Mouse (Mus musculus): Measurements from ENCODE around the gene Fbxo9.
"Not testable (repeated sequence)": the region's sequence is repeated elsewhere in the genome, so short reads cannot be mapped to it uniquely, and the experiment has no call there.

The Fbxo9 gene

DNA sequence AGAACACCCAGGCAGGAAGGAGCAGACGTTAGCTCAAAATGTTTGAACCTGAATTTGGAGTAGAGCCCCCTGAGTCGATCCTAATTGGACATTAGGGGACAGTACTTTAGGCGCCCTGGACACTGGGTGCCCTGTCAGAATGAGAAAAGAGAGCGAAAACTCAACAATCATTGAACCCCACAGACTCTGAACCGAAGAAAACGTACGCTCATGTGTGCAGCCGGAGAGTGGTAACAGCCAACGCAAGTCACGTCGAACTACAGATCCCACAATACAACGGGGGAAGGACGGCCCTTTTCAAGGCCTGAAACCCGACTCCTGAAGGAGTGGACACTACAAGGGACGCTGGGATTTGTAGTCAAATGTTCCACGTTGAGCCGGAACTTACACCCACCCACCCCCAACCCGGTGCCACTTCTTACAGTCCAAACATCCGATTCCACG lies at the start of gene Fbxo9, which contains the start of gene Ick:
TSS of gene Fbxo9 (minus strand) at position 270 of the 444 bp plus-strand sequence.
TSS of gene Ick (plus strand) at position 397 of the 444 bp plus-strand sequence.
- peak; percentile 79 for DNase-seq (ENCODE audit: low spot score)

DNA sequence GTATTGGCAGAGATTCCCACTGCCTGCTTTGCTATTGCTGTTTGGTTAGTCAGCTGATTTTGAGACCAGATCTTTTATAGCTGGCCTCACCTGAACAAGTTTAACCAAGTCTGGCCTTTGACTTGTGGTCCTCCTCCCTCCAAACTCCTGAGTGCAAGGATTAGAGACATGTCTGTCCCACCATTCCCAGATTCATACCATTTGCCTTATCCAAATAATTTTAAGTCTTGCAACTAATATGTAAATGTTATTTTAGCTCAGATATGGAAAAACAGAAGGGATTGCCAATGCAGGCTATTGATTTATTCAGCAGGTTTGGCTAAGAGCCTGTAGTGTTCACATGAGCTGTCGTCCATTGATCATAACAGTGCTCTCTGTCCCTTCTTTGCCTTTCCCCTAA lies 48.4 kb upstream of the Fbxo9 start:
- DNase-seq (ENCODE audit: low spot score): no peak

DNA sequence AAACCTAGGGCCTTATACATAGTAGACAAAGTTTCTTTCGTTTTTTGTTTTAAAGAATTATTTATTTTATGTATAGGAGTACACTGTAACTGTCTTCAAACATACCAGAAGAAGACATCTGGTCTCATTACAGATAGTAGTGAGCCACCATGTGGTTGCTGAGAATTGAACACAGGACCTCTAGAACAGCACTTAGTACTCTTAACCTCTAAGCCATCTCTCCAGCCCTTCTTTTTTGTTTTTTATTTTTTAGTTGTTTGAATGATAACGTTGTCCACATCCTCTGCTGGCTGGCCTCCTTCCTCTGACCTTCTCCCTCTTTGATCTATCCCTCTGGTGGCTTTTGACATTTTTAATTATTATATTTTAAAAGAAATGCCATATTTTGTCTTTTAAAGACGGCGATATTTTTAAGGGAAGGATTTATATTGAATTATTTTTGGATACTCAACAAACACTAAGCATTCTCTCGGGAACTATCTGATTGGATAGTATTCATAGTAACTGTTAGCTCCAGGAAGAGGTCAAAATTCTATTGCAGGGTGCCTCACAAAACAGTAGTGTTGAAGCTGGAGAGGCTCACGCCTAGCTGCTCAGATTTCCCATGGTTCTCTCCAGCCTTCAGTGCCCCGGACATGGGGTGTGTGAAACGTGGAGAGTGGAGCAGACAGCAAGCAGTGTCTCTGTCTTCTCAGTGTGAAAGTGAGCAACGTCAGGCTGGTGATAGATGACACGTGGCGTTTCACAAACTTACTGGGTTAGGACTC lies 45.5 kb upstream of the Fbxo9 start:
- DNase-seq (ENCODE audit: low spot score): no peak

DNA sequence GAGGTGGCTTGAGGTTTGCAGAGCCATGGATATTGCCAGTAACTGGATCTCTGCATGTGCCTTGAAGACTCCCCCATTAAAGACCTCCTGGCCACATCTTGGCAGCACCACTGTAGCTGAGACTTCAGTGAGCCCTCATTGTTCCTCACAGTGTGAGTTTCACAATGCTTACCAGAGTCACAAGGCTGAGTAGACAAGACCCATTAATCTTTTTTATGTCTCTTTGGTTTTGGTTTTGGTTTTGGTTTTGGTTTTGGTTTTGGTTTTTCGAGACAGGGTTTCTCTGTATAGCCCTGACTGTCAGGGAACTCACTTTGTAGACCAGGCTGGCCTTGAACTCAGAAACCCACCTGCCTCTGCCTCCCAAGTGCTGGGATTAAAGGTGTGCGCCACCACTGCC lies 40.9 kb upstream of the Fbxo9 start:
- not testable (repeated sequence) for DNase-seq (ENCODE audit: low spot score)

DNA sequence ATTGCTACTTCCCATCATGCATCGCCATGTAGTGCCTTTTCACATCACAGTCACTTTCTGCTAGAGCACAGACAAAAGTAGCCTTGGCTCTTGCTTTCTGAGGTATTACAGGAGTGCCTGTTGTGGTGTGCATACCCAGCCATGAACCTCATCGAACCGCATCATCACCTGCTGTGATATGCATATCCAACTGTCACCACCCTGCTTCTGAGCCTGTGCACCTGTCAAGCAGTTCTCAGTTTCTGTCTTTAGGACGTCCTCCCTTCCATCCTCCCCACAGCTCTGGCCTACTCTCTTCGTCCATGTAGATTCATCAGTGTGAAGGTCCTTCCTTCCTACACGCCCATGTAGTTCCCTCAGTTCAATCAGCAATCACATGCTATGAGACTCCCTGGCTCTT lies 39.3 kb upstream of the Fbxo9 start:
- DNase-seq (ENCODE audit: low spot score): no peak

DNA sequence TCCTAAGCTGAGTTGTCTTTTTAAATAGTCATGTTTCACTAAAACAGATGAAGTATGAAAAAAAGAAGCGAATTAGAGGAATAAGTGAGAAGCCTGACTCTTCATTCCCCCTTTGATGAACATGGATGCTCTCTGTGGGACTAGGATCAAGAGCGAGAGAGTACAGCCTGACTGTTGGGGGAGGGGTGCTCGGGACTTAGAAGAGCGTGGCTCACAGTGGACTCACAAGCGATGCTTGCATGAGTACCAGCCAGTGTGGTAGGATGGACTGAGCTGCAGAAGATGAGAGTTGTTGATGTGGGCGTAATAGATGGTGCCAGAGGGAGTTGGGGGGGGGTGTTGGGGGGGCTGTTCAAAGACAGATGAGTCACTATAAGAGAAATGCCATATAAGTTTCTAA lies 37.8 kb upstream of the Fbxo9 start:
- DNase-seq (ENCODE audit: low spot score): no peak

DNA sequence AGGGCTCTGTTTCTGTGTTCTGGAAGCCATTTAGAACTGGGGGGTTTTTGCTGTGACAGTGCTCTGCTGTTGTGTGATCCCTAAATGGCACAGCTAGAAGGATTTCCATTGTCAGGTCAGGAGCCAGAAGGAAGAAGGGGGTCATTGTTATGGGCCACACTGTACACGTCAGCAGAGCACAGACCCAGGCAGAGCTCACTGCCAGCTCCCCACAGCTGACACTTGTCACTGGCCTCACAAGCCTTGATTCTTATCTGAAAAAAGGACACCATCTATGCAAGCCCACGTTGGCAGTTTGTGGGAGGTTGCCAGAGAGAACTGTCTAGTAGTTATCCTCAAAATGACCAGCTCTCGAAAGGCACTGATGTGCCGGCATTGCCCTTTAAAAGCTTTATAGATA lies 37.2 kb upstream of the Fbxo9 start:
- no peak for DNase-seq (ENCODE audit: low spot score)

DNA sequence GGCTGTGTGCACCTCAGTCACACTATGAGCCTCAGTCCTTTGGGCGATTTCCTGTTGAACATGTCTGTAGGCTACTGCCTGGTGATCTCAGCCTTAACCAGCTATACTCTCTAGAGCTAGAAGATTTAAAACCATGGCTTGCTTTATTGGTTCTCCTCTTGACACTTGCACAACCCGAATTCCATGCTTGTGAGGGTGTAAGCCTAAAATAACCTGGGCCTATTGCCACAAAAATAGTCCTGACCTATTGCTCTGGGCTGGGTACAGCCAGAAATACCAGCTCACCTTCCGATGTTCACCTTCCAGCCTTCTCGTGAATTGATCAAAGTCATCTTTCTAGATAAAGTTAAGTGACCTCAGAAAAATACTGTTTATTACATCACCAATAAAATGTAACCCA lies 30.6 kb upstream of the Fbxo9 start:
- no peak for DNase-seq (ENCODE audit: low spot score)

DNA sequence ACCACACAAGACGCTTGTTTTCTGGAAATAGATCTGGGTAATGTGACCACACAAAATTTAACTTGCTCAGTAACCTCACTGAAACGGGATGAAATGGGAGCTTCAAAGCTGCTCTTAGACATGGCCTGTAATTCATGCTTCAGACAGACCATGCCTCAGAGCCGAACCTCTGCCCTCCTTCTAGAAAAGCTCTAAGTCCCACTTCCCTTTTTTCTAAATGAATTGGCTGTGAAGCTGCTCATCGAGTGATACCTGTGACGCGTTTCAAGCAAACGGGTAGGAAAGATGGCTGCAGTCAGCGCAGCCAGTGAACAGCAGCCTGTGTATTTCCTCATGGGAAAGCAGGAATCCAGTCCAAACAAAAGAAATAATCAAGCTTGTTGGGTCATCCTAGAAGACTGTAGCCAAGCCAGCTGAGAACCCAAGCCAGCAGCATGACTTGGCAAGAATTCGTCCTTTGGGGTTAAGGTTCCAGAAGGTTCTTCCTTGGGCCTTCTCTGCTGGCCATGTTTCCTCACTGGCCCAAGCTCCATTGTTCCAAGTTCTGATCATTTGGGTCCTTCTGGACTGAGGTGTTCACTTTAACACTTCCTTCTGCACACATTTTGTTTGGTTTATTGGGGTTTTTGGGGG lies 29.3 kb upstream of the Fbxo9 start:
- DNase-seq (ENCODE audit: low spot score): no peak

DNA sequence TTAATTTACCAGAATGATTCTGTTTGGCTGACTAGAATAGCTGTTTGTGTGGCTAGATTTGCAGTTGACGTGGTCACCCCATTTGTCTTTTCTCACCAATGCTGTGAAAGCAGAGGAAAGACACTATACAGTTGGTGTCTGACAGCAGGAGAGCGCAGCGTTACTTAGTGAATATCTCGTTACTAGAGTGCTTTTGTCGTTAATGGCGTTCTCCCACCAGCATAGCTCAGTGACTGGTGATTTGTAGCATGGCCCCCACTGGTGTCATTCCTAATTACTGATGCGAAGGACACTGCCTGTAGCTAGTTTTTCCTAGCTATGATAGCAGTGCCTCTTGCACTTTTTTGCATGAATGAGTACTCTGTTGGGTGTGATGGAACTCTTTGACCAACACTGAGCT lies 26.8 kb upstream of the Fbxo9 start:
- no peak for DNase-seq (ENCODE audit: low spot score)

DNA sequence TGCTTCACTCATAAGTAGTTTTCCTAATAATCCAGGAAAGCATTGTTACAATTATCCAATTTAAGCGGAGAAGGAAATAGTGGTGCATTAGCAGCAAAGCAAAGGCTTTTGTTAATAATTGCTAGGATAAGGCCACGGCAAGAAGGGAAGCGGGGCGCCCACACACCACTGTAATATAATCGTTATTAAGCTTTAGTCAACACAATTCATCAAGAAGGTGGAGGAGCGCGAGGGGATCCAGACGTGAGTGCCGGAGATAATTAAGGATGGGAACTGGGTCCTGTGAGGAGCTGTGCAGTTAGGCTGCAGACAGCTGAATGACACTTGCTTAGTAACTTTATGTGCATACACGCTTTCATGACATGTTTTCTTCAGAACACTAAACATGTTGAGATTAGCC lies 17.8 kb upstream of the Fbxo9 start:
- no peak for DNase-seq (ENCODE audit: low spot score)

DNA sequence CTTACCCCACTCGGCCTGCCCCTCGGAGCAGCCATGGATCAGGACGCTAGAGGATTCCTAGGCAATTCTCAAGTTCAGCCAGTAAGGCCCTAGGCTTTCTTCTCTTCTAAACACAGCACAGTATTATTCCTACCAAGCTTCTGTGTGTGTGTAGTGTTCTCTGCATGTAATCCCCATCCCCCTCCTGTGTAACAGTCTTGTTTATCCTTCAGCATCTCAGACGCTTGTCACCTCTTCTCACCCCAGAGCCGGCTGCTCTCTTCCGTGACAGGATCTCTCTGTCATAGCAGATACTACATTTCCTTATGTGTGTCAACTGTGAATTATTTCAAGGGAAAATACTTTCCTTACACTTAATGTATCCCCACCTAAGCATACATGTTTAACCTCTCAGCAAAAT lies 17.1 kb upstream of the Fbxo9 start:
- no peak for DNase-seq (ENCODE audit: low spot score)

DNA sequence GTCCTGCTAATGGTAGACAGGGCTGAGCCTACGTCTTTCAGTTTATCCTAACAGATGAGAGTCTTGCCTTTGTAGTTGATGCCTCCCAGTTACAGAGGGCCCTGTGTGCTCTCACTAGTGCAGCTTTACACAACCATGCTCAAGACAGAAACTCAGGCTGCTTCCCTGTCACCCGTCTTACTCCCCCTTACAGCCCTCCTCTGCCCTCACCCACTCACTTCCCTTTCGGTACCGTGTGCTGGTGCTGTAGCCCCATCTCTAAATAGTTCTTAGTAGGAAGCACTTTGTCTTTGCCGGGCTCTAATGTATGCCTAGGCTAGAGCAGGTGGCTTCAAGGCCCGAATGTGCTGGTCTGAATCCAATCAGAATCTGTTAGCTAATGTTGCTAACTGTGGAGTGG lies 15.4 kb upstream of the Fbxo9 start:
- no peak for DNase-seq (ENCODE audit: low spot score)

DNA sequence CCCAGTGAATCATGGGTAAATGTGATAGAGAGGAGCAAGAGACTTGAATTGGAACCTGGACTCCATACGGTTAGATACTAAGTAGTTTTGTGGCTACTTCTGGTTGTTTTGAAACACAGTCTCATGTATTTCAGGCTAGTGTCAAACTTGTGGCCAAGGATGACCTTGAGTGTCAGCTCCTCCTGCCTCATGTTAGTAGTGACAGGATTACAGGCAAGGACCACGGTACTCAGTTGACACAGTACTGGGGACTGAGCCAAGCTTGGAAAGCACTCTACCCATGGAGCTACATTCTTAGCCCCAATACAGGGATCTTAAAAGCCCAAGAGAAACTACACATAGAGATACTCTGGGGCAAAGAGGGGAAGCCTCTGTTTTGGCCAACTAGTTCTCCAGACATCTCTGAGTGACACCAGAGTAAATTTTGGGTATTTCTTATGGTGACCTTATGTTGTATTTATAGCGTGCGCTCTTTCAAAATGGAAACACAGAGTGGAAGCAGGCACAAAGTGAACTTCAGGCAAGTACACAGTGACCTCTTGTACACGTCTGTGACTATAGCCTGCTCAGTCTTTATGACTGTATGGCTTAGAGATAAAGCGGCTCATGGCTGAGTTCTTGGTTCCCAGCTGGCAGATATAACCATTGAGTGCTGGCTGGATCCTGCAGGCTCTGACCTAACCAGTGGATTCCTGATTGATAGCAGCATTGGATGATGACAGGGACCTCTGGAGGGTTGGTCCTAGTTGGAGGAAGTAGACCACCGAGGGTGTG lies 14.3 kb upstream of the Fbxo9 start:
- DNase-seq (ENCODE audit: low spot score): no peak

DNA sequence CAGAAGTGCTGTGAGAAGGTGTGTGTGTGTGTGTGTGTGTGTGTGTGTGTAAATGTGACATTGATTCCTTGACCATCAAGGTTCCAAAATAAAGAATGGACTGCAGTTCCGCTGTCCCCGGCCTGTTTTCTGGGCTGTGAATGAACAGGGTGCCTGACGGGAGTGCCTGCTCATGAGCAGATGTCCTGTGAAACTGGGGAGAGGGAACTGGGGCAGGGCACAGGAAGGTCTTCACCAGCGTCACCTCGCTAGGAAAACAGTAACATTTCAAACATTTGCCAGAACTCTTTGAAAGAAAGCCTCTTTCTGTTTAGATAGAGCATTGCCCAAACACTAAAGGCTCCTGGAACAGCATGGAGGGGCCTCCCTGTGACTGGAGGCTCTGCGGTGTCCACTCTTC lies 13.1 kb upstream of the Fbxo9 start:
- no peak for DNase-seq (ENCODE audit: low spot score)

DNA sequence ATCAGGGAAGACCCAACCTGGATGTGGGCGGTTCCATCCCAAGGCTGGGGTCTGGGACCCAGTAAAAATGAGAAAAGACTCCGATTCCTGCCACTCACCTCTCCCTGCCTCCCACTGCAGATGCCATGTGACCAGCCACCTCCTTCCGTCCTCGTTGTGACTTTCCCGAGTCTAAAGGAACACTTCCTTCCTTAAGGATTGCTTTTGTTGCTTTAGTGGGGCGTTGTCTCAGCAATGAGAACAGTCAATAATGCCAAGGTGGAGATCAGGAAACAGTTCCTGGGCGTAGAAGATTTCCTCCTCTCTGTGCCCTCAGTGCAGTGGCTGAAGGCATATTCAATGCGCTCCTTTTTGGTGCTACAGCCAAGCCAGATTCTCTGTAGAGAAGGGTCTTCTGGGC lies 12.5 kb upstream of the Fbxo9 start:
- DNase-seq (ENCODE audit: low spot score): no peak

DNA sequence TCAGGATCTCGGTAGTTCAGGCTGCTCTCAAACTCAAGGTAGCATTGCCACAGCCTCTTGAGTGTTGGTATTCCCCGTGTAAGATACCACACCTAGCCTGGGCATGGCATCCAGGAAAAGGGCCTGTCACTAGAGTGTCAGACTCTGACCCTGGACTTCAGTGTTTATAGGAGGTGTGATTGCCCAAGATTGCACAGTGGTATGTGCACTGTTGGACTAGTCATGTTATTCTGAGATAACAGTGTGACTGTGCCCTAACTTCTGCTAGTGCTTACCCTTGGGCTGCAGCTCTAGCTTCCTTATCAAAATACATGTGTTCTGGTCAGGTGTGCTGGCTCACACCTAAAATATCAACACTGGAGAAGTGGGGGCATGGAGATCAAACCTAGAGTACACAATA lies 8.8 kb upstream of the Fbxo9 start:
- DNase-seq (ENCODE audit: low spot score): no peak

DNA sequence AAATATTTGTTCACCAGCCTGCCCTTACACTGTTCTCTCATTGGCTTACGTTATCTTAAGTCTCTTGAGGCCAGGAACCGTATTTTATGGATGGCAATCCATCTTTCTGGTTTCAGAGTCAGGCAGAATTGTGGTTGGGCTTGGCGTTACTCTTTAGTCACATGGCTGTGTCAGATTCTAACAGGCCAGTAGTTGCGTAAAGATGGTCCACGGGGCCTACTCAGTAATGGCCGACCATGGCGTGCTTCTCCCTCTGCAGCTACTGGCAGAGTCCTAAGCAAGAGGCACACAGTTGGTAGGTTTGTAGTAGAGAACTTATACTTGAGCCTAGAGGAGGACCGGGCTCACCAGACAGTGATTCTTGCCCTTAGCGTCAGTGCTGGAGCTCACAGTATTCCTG lies 6.9 kb upstream of the Fbxo9 start:
- no peak for DNase-seq (ENCODE audit: low spot score)

DNA sequence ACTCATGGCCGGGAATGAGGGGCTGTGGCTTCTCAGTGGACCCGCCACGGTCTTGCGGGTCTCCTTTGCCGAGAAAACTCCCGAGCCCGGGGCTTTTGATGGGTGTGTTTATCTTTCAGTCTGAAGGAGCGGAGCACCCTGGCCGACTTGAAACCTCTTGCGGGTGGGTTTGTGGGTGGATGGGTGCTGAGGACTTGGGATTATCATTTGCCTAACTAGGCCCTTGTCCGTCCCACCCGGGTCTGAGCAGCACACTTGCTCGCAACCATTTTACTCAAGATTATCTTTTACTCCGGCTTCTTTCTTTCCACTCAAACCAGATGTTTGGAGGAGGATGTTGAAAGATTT lies 4.6 kb upstream of the Fbxo9 start:
- no peak for DNase-seq (ENCODE audit: low spot score)

DNA sequence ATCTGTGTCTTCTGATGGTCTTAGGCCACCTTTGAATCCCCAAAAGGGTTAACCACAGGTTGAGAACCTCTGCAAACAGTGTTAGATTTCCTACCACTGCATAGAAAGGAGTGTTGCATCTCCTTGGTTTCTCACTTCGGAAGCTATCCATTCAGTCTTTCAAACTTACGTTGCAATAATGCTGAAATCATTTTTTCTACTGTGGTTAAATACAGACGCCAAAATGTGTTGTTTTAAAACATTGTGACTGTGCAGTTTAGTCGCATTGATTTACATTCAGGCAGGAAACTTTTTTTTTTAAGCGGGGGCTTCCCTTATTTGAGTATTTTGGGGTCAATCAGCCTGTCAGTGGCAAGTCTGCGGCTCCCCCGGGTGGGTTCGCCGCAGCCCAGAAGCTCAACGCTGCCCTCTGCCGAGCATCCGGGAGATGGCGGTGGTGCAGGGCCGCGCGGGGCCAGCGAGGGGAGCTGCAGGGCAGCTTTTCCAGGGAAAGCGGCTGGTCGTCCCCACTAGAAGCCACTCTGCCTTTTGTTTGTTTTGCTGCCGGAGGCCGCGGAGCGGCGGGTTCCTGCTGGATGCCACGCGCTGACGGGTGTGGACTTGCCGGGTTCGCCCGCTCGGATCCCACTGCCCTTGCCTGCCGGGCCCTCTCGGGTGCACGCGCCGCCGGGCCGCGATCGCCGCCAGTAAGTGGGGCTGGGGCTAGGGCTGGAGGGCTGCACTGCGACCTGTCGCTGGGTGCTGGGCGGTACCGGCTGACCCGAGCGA lies 4.1 kb upstream of the Fbxo9 start:
- peak; percentile 86 for DNase-seq (ENCODE audit: low spot score)

DNA sequence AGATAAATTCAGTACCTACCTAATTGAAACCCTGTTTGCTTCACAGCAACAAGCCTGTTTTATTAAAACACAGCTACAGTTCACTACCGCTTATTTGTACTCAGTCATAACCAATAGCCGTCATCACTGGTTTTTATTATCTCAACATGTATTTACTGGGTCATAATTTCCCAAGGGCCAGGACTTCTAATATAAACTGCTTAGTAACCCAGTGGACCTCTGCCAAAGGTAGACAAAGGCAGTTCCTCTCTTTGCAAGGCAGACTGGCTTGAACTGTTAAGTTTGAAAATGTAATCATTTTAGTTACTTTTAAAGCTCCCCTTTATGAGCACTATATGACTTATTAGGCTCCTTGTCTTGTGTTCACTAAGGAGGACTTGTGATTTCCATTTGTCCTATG lies 2.6 kb upstream of the Fbxo9 start:
- DNase-seq (ENCODE audit: low spot score): no peak

DNA sequence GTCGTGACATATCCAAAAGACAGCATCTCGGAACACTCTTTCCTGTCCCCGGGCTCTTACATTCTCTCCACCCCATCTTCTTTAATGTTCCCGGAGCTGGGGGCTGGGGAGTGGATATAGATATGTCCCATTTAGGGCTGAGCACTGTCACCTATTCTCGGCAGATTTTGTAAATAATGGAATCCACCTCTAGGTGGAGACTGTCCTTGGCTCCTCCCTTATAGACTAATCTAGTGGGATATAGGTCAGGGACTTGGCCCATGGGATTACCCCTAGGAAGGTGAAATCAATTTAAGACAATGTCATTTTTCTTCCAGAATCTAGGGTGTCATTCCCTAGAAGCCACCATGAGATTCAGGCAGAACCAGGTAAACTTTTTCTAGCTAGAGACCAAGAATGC lies 791 bp upstream of the Fbxo9 start:
- no peak for DNase-seq (ENCODE audit: low spot score)

Data from spleen, adult 12 weeks (tissue).